ENCODE assay signal across 25 mouse cellular contexts in the genomic region with DNA sequence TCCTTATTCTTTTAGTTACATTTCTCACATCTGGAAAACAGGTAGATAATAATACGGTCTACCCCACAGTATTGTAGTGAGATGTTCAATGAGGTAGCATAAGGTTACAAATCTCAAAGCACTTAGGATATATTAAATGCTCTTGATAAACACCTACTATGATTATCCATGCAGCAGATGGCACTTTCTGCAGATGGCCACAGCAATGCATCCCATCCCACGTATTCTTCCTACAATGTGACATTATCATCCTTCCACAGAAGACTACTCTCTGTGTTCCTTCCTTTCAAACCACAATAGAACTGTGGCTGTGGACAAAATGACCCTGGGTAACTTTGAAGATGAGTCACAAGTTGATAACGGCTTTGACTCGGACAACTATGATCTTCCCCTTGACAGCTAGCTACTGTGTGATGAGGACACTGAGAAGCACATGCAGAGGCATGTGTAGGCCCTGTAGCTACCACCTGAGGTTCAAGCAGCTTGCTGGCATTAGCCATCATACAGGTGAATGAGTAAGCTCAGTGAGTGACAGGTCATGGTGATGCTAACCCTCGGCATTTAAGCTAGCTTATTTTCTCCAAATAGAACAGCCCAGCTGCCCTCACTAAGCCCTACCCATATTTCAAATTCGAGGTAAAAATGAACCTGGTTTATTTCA.
"Had no signal": no experiment of that assay in that cellular context is flagged by ENCODE, and none has a peak within 500 bp of the region (broad histone marks: within the 10 kb centered on the region; RNA-seq: fewer than 3 reads in every experiment).

No protein-coding gene starts in this region.

- H3K27ac ChIP-seq: limb, embryonic 10.5 days; limb, embryonic 13.5 days; liver, embryonic 12.5 days; liver, embryonic 15.5 days; lung, embryonic 15.5 days; midbrain, embryonic 10.5 days; neural tube, embryonic 12.5 days; neural tube, embryonic 15.5 days; stomach, postnatal 0 days had no signal

- H3K4me3 ChIP-seq: limb, embryonic 10.5 days; limb, embryonic 13.5 days; liver, embryonic 12.5 days; liver, embryonic 15.5 days; lung, embryonic 15.5 days; megakaryocyte, embryonic 14.5 days; midbrain, embryonic 10.5 days; neural tube, embryonic 12.5 days; neural tube, embryonic 15.5 days had no signal

- DNase-seq: kidney, adult 18-20 months; kidney, adult 9 months; kidney, postnatal 14 days; kidney, postnatal 4 days; liver; lung, adult 18-20 months; lung, postnatal 10 days; lung, postnatal 36 days; midbrain, embryonic 14.5 days; right cerebral cortex, adult 18-20 months; right cerebral cortex, postnatal 14 days; right cerebral cortex, postnatal 4 days; thymus, adult 2 months; thymus, postnatal 14 days; thymus, postnatal 4 days had no signal
